Mouse (Mus musculus): Measurements from ENCODE around the gene Rhot1. TPM values are rescaled to one million over a fixed set of nuclear protein-coding genes. Genes with fewer than 3 reads are reported as not detected.
"Not testable (repeated sequence)": the region's sequence is repeated elsewhere in the genome, so short reads cannot be mapped to it uniquely, and the experiment has no call there.

The Rhot1 gene
- polyA plus RNA-seq, 1 experiment from 2014 or later = 73.8 TPM

DNA sequence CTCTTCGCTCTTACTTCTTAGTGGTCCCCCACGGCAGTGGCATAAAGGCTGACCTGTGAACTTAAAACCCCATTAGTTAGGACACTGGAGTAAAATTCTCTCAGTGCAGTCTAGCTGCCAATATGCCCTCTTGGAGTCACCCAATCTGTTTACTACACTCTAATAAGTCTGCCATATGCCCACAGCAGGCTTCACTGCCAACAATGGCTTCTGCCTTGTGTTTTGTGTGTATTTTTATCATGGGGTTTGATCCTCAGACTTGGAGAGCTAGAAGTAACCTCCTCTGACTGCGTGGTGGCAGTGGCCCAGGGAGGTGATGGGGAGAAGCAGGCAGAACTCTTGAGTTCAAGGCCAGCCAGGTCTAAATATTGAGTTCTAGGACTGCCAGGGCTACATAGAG, 4.8 kb upstream of the Rhot1 start:
- no peaks in the 10 kb centered on the region for H3K9me3 ChIP-seq (ENCODE audit: control insufficient read depth, low read length)
- 77% methylated on average over 3 of the region's 3 CpGs for WGBS
- no peak overlapping the region for H3K9ac ChIP-seq (ENCODE audit: low read depth, low read length)
- no peaks in the 10 kb centered on the region for H3K27me3 ChIP-seq (ENCODE audit: control insufficient read depth, insufficient read depth, low read length)
- DNase-seq (ENCODE audit: low spot score) (no peak), ATAC-seq (ENCODE audit: low FRiP score) (no peak)
- no peaks in the 10 kb centered on the region for H3K4me1 ChIP-seq (replicated peaks; ENCODE audit: control insufficient read depth, insufficient read depth, low read length)
- no peak overlapping the region for H3K4me3 ChIP-seq (ENCODE audit: low read depth, low read length)
- H3K27ac ChIP-seq (ENCODE audit: low read depth, low read length) = no peak overlapping the region
- H3K36me3 ChIP-seq (ENCODE audit: control insufficient read depth, insufficient read depth, low read length) = no peaks in the 10 kb centered on the region
- no peak overlapping the region for H3K4me2 ChIP-seq (replicated peaks; ENCODE audit: low read depth, low read length)

DNA sequence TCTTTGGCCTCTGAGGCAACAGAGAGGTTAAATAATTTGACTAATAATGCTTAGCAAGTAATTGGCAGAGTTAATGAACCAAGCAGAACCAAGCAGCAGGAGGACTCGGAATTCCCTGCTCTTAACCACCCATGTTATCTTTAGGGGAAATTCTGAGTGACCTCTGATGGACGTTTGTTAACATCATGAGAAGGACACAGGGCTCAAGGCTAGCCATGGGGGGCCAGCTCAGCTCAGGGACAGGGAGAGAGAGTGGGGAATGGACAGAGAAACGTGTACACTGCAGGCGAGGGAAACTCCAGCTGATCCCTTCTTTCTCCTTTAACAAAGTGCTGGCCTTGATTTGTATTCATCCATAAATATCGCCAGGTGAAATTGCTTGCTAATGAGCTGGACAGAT, 3.9 kb upstream of the Rhot1 start:
- H3K36me3 ChIP-seq (ENCODE audit: control insufficient read depth, insufficient read depth, low read length) = no peaks in the 10 kb centered on the region
- no peak overlapping the region for H3K4me3 ChIP-seq (ENCODE audit: low read depth, low read length)
- H3K27me3 ChIP-seq (ENCODE audit: control insufficient read depth, insufficient read depth, low read length) = no peaks in the 10 kb centered on the region
- H3K9me3 ChIP-seq (ENCODE audit: control insufficient read depth, low read length) = no peaks in the 10 kb centered on the region
- 50% methylated on average over 5 of the region's 5 CpGs for WGBS
- H3K4me2 ChIP-seq (replicated peaks; ENCODE audit: low read depth, low read length) = no peak overlapping the region
- no peak overlapping the region for H3K27ac ChIP-seq (ENCODE audit: low read depth, low read length)
- no peak for DNase-seq (ENCODE audit: low spot score)
- ATAC-seq (ENCODE audit: low FRiP score) = no peak
- no peaks in the 10 kb centered on the region for H3K4me1 ChIP-seq (replicated peaks; ENCODE audit: control insufficient read depth, insufficient read depth, low read length)
- no peak overlapping the region for H3K9ac ChIP-seq (ENCODE audit: low read depth, low read length)

DNA sequence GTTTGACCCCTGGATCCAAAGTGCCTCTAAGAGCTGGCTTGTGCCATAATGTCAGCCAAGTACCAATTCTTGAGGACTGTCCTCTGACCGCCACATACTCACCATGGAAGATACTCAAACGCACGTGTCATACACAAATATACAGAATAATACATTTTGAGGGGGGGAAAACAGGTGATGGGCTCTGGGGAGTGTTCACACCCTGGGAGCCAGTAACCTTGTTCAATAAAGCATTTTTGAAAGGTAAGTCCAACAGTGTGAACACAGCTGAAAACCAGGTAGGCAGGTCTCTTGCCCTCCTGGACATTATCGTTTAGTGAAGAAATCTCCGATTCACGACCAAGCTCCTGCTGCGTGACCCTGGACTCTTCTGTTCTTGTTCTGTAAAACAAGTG, 357 bp upstream of the Rhot1 start:
- H3K4me3 ChIP-seq (ENCODE audit: low read depth, low read length) = peak overlapping the region; percentile 96; the same call in 1 of the 2 replicates
- WGBS = 35% methylated on average over 7 of the region's 7 CpGs
- no peak for DNase-seq (ENCODE audit: low spot score)

DNA sequence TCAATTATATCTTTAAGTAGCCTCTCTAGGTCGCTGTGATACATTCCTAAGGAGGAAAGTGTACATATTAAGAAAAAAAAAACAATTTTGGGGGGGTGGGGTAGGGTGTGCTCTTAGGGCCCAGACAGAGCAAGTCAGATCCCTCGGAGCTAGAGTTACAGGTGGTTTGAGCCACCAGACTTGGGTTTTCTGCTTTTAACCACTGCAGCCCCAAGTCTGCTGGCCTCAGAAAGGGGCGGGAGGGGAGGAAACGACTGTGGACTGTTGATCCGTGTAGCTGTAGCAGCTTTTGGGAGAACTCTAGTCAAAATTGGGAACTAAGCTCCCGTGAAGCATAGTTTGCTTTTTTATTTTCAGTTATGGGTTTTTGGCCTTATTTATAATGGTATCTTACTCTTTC, 1.5 kb downstream of the Rhot1 start:
- no peak for DNase-seq (ENCODE audit: low spot score)
- Histone ChIP-seq H3K36me3 (ENCODE audit: control insufficient read depth, insufficient read depth, low read length) (no peaks in the 10 kb centered on the region), H3K9me3 (ENCODE audit: control insufficient read depth, low read length) (no peaks in the 10 kb centered on the region), H3K4me3 (ENCODE audit: low read depth, low read length) (peak overlapping the region; percentile 96), H3K4me1 (replicated peaks; ENCODE audit: control insufficient read depth, insufficient read depth, low read length) (peaks cover 3% of the 10 kb centered on the region; the same call in 1 of the 2 replicates), H3K4me2 (replicated peaks; ENCODE audit: low read depth, low read length) (peak overlapping the region; percentile 38), H3K27ac (ENCODE audit: low read depth, low read length) (no peak overlapping the region), H3K27me3 (ENCODE audit: control insufficient read depth, insufficient read depth, low read length) (no peaks in the 10 kb centered on the region), H3K9ac (ENCODE audit: low read depth, low read length) (peak overlapping the region; percentile 16; the same call in 1 of the 2 replicates)
- 59% methylated on average over 6 of the region's 6 CpGs for WGBS
- no peak for ATAC-seq (ENCODE audit: low FRiP score)

More for the DNA sequence above, 357 bp upstream of the Rhot1 start:
- ATAC-seq (ENCODE audit: low FRiP score) = peak; percentile 61
- Histone ChIP-seq H3K4me1 (replicated peaks; ENCODE audit: control insufficient read depth, insufficient read depth, low read length) (peaks cover 3% of the 10 kb centered on the region; the same call in 1 of the 2 replicates), H3K4me2 (replicated peaks; ENCODE audit: low read depth, low read length) (no peak overlapping the region), H3K36me3 (ENCODE audit: control insufficient read depth, insufficient read depth, low read length) (no peaks in the 10 kb centered on the region), H3K9me3 (ENCODE audit: control insufficient read depth, low read length) (no peaks in the 10 kb centered on the region), H3K27ac (ENCODE audit: low read depth, low read length) (no peak overlapping the region), H3K27me3 (ENCODE audit: control insufficient read depth, insufficient read depth, low read length) (no peaks in the 10 kb centered on the region), H3K9ac (ENCODE audit: low read depth, low read length) (no peak overlapping the region)

DNA sequence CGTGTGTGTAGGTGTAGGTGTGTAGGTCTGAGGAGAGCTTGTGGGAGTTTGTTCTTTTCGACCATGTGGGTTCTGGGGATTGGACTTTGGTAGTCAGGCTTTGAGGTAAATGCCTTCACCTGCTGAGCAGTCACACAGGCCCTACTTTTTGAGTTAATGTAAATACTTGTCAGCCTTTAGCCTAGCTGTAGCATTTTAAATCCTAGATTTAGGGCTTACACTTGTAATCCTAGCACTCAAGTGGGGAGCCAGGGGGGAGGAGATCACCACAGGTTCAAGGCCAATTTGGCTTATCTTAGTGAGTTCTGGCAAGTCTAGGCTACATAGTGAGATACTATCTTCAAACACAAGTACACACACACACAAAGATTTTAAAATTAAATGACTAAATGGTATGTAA, 3.5 kb downstream of the Rhot1 start:
- Histone ChIP-seq H3K9me3 (ENCODE audit: control insufficient read depth, low read length) (no peaks in the 10 kb centered on the region), H3K27ac (ENCODE audit: low read depth, low read length) (no peak overlapping the region), H3K36me3 (ENCODE audit: control insufficient read depth, insufficient read depth, low read length) (no peaks in the 10 kb centered on the region), H3K4me2 (replicated peaks; ENCODE audit: low read depth, low read length) (no peak overlapping the region), H3K9ac (ENCODE audit: low read depth, low read length) (no peak overlapping the region), H3K4me1 (replicated peaks; ENCODE audit: control insufficient read depth, insufficient read depth, low read length) (peaks cover 3% of the 10 kb centered on the region; the same call in 1 of the 2 replicates), H3K4me3 (ENCODE audit: low read depth, low read length) (no peak overlapping the region), H3K27me3 (ENCODE audit: control insufficient read depth, insufficient read depth, low read length) (no peaks in the 10 kb centered on the region)
- WGBS = 85% methylated on average over 2 of the region's 2 CpGs
- DNase-seq (ENCODE audit: low spot score) (no peak), ATAC-seq (ENCODE audit: low FRiP score) (no peak)

DNA sequence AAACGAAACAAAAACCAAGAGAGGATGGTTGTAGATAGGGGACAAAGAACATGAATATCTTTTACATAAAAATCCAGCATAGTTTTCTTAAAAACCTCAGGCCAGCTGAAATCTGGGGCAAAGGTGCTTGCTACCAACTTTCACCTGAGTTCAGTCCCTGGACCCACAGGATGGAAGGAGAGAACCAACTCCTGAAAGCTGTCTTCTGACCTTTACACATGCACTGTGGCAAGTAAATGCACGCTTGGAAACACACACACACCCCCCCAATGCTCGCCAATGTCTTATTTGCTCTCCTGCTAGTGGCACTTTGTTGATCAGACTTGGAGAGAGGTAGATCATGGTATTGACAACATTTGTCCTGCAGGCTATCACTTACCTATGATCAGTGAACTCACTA, 6.5 kb downstream of the Rhot1 start:
- ATAC-seq (ENCODE audit: low FRiP score) = no peak
- no peaks in the 10 kb centered on the region for H3K27me3 ChIP-seq (ENCODE audit: control insufficient read depth, insufficient read depth, low read length)
- no peaks in the 10 kb centered on the region for H3K9me3 ChIP-seq (ENCODE audit: control insufficient read depth, low read length)
- H3K4me2 ChIP-seq (replicated peaks; ENCODE audit: low read depth, low read length) = no peak overlapping the region
- no peak overlapping the region for H3K9ac ChIP-seq (ENCODE audit: low read depth, low read length)
- no peak for DNase-seq (ENCODE audit: low spot score)
- H3K36me3 ChIP-seq (ENCODE audit: control insufficient read depth, insufficient read depth, low read length) = no peaks in the 10 kb centered on the region
- 87% methylated on average over 3 of the region's 3 CpGs for WGBS
- no peak overlapping the region for H3K27ac ChIP-seq (ENCODE audit: low read depth, low read length)
- H3K4me1 ChIP-seq (replicated peaks; ENCODE audit: control insufficient read depth, insufficient read depth, low read length) = peaks cover 2% of the 10 kb centered on the region; the same call in 1 of the 2 replicates
- H3K4me3 ChIP-seq (ENCODE audit: low read depth, low read length) = no peak overlapping the region

DNA sequence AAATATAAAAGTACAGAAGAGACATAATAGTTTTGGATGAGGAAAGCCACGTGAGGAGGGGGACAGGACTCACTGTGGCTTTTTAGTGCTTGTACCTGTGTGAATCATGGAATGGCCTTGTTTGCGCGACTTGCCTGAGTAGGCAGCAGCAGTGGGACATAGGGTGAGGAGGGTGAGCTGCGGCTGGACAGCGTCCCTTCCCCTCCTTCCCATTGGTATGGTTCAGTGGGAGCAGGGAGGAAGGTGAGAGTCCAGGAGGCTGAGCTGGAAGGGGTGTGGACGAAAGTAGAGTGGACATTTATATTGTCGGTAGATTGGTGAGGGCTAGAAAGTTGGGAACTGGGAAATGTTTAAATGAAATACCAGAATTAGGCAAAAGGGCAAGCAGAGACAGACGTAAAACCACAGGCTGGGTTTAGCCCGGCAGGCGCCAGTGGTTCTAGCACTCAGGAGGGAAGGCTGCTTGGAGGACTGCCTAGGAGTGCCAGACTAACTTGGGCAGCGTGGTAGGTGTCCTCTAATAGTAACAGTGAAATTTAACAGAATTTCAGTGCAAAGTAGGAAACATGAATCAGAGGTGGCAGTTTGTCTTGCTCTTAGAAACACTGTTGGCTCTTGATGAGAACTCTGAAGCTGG, 10.0 kb downstream of the Rhot1 start:
- no peak for ATAC-seq (ENCODE audit: low FRiP score)
- Histone ChIP-seq H3K27ac (ENCODE audit: low read depth, low read length) (no peak overlapping the region), H3K9me3 (ENCODE audit: control insufficient read depth, low read length) (no peaks in the 10 kb centered on the region), H3K9ac (ENCODE audit: low read depth, low read length) (no peak overlapping the region), H3K4me2 (replicated peaks; ENCODE audit: low read depth, low read length) (no peak overlapping the region), H3K4me1 (replicated peaks; ENCODE audit: control insufficient read depth, insufficient read depth, low read length) (no peaks in the 10 kb centered on the region), H3K27me3 (ENCODE audit: control insufficient read depth, insufficient read depth, low read length) (no peaks in the 10 kb centered on the region), H3K36me3 (ENCODE audit: control insufficient read depth, insufficient read depth, low read length) (no peaks in the 10 kb centered on the region), H3K4me3 (ENCODE audit: low read depth, low read length) (no peak overlapping the region)
- no peak for DNase-seq (ENCODE audit: low spot score)
- 93% methylated on average over 11 of the region's 11 CpGs for WGBS

DNA sequence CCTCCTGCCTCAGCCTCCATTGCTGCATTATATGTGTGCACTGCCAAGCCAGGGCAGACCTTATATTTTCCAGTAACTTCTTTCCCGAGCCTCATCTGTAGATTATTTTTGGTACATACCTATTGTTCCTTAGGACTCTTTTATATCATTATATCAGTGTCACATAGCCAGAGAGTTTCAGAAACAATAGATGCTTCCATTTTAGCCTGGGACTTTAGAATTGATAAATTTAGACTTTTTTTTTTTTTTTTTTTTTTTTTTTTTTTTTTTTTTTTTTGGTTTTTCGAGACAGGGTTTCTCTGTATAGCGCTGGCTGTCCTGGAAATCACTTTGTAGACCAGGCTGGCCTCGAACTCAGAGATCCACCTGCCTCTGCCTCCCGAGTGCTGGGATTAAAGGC, 21.2 kb downstream of the Rhot1 start:
- not testable (repeated sequence) for H3K4me3 ChIP-seq (ENCODE audit: low read depth, low read length); H3K27ac ChIP-seq (ENCODE audit: low read depth, low read length); DNase-seq (ENCODE audit: low spot score); ATAC-seq (ENCODE audit: low FRiP score); H3K36me3 ChIP-seq (ENCODE audit: control insufficient read depth, insufficient read depth, low read length); H3K27me3 ChIP-seq (ENCODE audit: control insufficient read depth, insufficient read depth, low read length); H3K4me1 ChIP-seq (replicated peaks; ENCODE audit: control insufficient read depth, insufficient read depth, low read length); H3K4me2 ChIP-seq (replicated peaks; ENCODE audit: low read depth, low read length); H3K9ac ChIP-seq (ENCODE audit: low read depth, low read length); H3K9me3 ChIP-seq (ENCODE audit: control insufficient read depth, low read length)
- WGBS = 91% methylated on average over 3 of the region's 5 CpGs

DNA sequence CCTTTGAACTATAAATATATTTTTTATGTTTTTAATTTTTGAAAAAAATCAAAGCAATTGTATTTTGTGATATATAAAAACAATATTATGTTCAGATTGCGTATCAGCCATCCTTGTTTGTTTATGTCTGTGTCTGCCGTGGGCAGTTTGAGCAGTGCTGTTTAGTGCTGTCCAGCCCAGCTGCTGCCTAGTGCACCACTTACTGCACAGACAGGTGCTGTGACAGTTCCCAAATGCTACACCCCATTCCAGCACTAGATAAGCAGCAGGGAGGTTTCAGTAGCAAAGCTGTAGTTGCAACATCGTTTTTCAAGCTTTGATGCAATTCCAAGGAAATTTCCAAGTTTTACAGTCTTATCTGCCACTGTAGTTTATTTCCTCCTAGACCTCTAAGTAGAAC, 28.5 kb downstream of the Rhot1 start:
- no peak overlapping the region for H3K4me3 ChIP-seq (ENCODE audit: low read depth, low read length)
- ATAC-seq (ENCODE audit: low FRiP score) = no peak
- H3K27me3 ChIP-seq (ENCODE audit: control insufficient read depth, insufficient read depth, low read length) = no peaks in the 10 kb centered on the region
- no peaks in the 10 kb centered on the region for H3K9me3 ChIP-seq (ENCODE audit: control insufficient read depth, low read length)
- H3K36me3 ChIP-seq (ENCODE audit: control insufficient read depth, insufficient read depth, low read length) = no peaks in the 10 kb centered on the region; the same call in 1 of the 2 replicates
- no peak overlapping the region for H3K4me2 ChIP-seq (replicated peaks; ENCODE audit: low read depth, low read length)
- H3K4me1 ChIP-seq (replicated peaks; ENCODE audit: control insufficient read depth, insufficient read depth, low read length) = no peaks in the 10 kb centered on the region
- H3K9ac ChIP-seq (ENCODE audit: low read depth, low read length) = no peak overlapping the region
- WGBS = 89% methylated on average over 3 of the region's 3 CpGs
- no peak for DNase-seq (ENCODE audit: low spot score)
- no peak overlapping the region for H3K27ac ChIP-seq (ENCODE audit: low read depth, low read length)

All from hindbrain, embryonic 11.5 days (tissue).